Mouse (Mus musculus): Measurements from ENCODE around the gene Jade2. TPM values are rescaled to one million over a fixed set of nuclear protein-coding genes. Genes with fewer than 3 reads are reported as not detected.

Jade2 gene
- polyA plus RNA-seq, 1 experiment from 2014 or later, result 6.8 TPM

DNA sequence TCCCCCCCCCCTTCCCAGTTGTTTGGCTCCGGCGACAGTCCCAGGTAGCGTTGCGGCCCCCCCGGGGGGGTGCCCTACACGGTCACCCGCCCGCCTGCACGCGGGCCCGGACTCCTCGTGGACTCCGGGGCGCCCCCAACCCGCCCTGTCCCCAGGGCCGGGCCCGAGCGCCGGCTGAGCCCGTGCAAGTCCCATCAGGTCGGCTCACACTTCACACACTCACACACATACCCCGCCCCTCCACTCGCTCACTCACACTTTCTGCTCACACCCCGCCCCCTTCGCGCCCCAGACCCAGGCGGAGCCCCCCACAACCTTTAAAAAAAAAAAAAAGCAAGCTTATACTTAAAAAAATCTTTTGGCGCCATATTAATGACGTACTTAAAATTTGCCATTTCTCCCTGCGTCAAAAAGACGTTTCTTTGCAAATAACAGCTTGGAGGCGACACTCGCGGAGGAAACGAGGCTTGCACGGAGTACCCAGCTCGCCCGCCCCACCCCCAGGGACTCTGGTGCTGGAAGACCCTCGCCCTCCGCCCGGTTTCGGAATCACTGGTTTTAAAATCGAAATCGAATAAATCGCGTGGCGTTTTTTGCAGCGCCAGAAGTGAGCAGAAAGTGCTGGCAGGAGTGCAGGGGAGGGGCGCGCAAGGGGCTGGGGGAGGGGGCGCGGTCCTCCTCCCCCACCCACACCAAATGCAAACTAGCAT lies 520 bp upstream of the Jade2 start:
- DNase-seq (ENCODE audit: low spot score), result peak; percentile 81

DNA sequence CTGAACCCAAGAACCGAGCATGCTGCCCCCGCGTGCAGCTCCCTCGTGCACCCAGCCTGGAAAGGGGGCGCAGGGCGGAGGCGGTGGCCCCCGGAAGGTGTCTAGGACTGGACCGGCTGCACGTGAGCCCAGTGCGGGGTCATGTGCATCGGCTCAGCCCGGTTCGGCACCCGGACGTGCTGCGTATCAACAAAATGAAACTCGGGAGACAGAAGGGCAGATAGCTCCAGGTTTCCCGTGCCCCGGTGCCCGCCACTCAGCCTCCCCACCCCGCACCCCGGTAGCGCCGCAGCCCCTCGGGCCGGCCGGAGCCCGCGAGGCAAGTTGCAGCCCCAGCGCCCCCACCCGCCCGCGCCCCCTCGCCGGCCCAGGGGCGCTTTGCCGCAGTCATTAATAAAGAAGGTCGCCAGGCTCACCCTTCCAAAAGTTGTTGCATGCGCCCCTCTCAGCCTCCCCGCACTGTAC lies 805 bp downstream of the Jade2 start:
- peak; percentile 73 for DNase-seq (ENCODE audit: low spot score)

DNA sequence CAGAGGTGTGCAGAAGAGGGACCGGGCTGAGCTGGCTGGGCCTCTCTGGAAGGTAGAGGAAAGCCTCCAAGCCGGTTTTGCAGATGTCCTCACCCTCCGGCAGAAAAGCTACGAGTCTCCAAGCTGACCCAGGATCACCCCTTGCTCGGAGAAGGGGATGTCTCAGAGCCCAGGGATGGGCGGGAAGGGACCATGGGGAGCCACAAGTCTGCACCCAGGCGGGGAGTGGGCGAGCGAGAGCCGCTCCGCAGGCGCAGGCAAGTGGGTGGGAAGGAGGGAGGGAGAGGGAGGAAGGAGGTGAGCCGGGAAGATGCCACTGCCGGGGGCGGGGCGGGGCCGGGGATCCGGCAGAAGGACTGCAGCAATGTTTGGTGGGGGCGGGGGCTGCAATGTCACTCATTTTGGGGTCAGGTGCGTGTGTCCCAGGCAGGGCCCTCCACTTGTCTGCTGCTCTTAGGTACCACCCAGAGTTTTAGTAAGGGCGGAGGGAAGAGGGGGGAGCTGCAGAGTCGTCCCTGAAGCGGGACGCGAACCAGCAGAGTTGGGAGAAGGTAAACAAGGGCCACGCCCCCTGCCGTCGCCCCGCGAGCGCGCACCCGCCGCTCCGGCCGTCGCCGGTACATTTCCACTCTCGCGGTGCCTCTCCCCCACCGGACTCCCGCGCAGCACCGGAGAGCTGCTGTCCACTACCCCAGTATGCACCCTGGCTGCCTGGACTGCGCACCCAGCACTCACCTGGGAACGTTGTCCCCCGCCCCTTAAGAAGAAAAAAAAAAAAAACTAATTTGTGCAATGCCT lies 1.4 kb downstream of the Jade2 start:
- DNase-seq (ENCODE audit: low spot score), result peak; percentile 80

DNA sequence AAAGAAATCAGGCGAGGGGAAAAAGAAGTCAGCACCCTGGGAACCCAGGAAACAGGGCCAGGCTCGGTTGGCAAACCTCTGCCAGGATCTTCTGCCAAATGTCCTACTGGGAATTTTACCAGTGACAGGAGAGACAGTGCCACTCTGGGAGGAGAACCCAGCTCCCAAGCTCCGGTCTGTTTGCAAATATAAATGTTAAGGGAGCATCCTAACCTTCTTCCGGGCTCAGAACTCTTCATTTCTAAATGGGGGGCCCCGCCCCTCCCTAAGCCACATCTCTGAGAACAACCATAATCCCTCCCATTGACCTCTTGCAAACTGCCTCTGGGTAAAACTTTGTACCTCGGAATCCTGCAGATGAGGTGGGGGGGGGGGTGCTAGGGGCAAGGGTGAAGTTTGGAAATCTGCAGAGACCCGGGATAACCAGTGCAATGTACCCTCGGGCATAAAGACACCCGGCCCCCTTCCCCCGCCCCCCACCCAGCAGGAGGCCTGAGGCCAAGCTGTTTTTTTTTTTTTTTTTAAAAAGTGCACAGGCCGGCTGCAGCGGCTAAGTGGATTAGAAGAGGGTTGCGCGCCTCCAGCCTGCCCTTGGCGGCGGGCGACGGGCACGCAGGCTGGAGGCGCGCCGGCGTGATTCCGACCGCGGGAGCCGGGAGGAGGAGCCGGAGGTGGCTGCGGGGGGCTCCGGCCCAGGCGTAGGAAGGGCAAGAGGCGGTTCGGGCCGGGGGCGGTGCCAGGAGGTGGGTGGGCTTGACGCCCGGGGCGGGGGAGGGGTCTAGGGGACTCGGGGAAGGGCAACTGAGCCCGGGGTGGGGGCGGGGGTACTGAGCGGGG lies 2.3 kb downstream of the Jade2 start:
- peak; percentile 88 for DNase-seq (ENCODE audit: low spot score)

DNA sequence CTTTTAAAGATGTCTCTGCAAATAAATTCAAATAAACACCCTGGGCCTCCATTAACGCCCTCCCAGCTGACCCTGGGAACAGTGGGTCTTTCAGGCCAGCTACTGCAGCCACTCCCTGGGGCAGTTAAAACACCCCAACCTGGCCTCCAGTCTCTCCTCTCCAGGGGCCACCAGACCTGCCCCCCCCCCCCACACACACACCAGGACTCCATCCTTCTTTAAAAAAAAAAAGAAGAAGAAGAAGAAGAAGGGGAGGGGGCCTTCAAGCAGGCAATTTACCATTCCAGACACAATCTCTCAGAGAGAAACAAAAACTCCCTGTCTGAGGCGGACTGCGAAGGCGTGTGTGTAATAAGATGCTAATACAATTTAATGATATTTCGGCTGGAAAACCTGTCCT lies 4.9 kb downstream of the Jade2 start:
- DNase-seq (ENCODE audit: low spot score), result no peak

DNA sequence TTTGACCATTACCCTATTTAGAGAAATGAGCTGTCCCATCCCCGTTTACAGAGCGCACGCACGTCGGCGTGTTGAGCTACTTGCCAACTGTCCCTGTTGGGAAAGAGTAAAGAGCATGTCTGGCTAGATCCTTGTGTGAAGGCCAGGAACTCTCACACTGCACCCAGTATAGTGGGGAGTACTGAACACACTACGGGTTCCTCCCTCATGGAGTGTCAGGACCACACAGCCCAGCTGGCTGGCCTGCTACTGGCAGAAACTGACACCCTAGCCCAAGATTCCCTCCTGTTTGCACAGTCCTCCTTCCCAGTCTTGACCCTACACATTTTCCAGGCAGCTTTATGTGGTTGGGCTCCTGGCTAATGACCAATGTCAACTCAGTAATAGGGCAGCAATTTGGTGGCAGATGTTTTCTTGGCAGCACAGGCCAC lies 5.3 kb downstream of the Jade2 start:
- DNase-seq (ENCODE audit: low spot score), result no peak

DNA sequence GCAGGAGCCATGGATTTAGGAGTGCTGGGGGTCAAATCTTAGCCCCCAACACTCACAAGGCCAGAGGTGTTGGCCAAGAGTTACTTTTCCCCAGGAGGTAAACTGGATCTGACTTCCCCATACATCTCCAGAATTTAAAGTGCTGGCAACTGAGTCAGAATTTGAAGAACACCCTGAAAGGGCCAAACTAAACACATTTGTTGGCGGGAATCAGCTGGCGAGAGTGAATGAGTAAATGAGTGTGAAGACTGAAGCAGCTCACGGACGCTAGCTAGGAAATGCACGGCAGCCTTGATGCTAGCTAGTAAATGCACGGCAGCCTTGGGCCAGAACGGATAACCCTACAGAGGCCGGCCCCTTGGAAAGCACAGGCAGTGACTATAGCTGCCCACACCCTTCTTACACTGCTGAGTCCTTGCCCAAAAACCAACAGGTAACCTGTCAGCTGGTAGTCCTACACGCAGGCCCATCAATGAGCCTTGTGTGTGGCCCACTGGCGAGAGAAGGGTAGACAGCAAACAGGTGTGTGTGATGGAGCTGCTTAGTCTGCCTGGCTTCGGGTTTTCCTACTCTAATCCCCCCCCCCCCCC lies 6.6 kb downstream of the Jade2 start:
- no peak for DNase-seq (ENCODE audit: low spot score)

DNA sequence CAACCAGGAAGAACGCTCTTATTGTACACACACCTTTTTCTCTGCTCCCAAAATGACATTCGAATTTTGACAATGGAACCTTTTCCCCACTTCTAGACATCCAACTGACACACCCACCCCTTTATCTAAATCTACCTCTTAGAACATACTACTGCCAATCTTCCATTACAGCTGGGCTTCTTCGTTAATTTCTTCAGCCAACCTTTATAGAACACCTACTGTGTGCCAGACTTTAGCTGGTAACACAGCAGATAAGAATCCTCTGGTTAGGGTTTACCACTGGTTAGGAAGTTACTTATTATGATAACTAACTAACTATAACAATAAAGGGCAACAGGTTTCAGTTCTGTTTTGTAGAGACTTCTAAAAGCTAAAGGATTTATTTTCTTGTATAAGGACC lies 9.1 kb downstream of the Jade2 start:
- DNase-seq (ENCODE audit: low spot score), result no peak

DNA sequence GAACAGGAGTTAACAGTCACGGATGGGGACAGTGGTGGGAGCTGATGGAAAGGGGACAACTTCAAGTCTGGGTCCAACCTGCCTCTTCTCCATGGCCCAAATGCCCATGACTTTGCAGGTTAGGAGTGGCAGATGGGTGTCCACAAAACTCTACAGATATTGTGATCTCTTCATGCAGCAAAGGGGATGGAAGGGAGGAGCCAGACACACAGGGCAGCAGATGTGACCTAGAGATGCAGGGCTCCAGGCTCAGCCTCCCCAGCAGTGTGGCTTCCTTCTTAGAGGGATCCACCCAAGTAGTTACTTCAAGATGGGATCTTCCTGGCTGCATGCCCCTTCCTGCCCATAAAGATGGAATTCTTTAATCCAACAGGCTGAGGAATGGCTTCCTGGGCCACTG lies 9.6 kb downstream of the Jade2 start:
- no peak for DNase-seq (ENCODE audit: low spot score)

DNA sequence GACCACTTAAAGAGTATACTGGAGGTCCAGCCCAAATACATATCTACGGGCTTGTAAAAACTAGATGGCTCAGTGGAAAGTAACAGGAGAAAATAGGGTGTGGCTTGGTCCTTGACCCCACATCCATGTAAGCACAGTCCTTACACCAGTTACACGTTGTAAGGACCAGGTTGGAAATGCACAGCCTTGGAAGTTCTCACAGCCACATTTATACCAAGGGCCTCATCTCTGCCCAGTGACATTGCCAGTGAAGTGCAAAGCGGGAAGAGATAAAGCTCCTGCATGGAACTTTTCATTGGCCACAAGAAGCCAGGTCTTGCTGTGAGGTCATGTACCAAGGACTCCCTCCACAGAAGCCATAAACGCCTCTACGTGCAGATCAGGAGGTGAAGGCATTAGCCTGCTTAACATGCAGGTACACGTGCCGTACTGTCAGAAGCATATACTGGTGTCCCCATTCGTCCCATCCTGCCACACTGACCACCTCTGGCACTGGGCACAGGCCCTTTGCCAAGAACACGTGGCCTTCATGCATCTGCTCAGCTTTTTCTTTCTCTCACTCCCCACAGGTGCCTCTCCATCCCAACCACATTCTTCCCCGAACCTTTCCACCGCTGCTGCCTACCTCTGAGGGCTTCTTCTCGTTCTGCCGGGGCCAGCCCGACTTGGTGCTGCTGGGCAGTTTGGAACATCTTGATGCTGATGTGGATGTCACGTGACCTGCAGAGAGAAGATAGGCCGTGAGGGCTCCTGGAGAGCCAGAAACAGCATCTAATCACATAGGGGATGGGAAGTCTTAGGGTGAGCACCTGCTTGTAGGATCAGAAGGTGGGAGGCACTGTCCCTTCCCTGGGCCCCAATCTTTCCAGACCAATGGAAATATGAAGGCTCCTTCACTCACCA lies 11.2 kb downstream of the Jade2 start:
- no peak for DNase-seq (ENCODE audit: low spot score)

DNA sequence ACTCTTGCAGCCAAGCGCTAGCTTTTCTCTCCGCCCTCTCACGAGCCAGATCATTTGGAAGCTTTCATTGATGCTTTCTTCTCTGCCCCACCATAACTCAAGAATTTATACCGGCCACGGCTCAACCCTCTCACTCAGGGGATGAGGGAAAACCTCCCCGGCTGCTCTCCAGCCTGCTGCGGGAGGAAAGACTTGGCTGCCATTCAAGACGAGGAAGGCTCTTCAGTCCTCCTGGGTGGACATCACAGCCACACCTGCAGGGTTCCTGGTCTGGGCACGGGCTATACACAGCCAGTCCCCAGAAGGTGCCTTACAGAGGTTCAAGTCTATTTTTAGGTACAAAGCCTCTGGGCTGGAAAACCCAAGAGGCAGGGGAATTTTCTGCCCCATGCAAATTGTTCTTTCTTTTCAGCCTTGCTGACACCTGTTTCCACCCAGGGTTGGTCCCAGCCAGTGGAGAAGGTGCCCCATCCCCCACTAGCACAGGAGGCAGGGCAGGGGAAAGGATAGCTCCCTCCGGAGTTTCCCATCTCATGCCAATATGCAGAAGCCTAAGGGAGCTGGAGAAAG lies 12.8 kb downstream of the Jade2 start:
- no peak for DNase-seq (ENCODE audit: low spot score)

DNA sequence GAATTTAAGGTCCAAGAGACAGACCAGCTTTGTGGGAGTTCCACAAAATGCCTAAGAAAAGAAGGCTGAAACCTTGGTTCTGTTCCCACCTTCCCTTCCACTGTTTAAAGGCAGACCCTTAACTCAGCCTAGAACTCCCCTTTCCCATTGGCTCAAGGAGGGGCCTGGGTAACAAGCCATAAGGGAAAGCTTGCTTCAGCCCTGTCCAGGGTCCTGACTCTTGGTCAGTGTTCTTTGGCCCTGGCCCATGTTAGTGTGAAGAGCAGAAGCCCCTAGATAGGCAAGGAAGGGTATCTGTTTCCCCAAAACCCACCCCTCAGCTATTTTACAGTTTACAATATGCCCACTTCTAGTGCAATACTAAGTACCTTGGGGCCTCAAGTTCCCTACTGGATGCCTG lies 13.6 kb downstream of the Jade2 start:
- no peak for DNase-seq (ENCODE audit: low spot score)

DNA sequence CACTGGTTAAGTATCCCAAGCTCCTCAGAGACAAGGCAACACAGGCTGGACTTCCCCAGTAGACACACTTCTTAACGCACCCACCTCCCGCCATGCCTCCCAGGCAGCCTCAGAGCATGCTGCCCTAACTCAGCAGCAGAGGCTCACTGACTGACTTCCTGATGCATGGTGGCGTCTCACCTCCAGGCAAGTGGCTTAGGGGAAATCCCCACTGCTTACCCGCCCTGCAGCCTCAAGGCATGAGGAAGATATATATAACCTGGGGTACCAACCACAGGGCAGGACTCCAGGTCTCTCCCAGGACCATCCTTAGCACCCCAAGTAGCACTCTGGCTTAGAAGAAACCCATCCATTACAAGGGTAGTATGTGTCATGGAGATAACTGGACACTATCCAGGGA lies 14.3 kb downstream of the Jade2 start:
- no peak for DNase-seq (ENCODE audit: low spot score)

DNA sequence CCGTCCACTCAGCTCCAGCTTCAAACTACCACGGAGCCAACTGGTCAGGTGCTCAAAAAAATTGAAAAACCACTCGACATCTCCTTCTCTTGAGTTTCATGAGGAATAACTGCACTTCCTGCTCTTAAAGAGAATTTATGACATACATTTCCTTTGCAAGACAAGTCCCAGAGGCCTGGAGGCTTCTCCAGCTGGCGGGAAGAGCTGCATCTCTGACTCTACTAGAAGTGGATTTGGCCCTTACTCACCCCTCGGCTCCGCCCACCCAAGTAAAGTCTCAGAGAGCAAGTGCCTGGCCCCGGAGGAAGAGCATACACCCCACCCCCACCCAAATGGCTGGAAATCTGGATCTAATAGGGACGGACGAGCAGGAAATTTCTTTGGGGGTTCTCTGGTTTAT lies 16.3 kb downstream of the Jade2 start:
- no peak for DNase-seq (ENCODE audit: low spot score)

DNA sequence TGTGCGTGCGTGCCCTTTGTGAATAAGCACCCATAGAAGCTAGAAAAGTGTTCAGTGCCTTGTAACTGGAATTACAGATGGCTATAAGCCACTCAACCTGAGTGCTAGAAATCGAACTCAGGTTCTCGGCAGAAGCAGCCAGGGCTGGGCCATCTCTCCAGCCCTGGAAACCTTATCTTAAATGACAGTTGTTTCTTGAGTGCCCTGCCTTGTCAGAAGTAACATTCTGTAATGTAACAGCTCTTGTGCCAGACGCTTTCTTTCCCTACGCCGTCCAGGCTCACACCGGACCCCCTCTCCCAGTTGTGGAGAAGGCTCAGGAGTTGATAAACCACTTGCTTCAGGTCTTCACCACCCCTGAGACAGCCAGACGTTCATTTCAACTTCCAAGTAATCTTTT lies 16.8 kb downstream of the Jade2 start:
- no peak for DNase-seq (ENCODE audit: low spot score)

DNA sequence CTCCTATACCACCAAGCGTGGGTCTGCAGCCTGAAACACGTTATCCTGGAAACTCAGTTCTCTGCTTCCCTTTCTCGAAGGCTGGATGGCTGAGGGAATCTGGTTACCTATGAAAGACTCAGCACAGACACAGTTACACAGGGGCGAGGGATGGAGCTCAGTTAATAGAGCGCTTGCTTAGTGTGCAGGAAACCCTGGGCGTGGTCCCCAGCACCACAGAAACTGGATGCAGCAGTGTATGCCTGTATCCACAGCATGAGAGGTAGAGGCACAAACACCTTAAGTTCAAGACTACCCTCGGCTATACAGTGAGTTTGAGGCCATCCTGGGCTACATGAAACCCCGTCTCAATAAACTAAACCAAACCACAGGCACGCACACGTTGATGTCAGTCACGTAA lies 17.5 kb downstream of the Jade2 start:
- no peak for DNase-seq (ENCODE audit: low spot score)

DNA sequence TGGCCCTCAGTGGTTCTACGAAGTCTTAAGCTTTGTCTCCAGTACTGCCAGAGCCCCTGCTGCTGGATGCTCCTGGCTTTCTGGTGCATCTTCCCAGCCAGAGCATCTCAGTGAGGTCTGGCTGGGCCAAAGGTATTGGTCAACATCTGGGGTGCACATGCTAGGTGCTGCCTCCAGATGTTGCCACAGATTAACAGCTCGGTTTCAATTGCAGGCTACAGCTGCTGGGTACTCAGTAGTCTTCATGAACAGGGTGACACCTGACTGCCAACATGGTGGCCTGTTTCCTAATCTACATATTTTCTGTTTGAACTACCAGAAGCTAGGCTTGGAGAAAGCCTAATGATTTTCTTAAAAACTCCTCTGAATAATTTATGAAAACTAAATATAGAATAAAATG lies 18.3 kb downstream of the Jade2 start:
- DNase-seq (ENCODE audit: low spot score), result no peak

DNA sequence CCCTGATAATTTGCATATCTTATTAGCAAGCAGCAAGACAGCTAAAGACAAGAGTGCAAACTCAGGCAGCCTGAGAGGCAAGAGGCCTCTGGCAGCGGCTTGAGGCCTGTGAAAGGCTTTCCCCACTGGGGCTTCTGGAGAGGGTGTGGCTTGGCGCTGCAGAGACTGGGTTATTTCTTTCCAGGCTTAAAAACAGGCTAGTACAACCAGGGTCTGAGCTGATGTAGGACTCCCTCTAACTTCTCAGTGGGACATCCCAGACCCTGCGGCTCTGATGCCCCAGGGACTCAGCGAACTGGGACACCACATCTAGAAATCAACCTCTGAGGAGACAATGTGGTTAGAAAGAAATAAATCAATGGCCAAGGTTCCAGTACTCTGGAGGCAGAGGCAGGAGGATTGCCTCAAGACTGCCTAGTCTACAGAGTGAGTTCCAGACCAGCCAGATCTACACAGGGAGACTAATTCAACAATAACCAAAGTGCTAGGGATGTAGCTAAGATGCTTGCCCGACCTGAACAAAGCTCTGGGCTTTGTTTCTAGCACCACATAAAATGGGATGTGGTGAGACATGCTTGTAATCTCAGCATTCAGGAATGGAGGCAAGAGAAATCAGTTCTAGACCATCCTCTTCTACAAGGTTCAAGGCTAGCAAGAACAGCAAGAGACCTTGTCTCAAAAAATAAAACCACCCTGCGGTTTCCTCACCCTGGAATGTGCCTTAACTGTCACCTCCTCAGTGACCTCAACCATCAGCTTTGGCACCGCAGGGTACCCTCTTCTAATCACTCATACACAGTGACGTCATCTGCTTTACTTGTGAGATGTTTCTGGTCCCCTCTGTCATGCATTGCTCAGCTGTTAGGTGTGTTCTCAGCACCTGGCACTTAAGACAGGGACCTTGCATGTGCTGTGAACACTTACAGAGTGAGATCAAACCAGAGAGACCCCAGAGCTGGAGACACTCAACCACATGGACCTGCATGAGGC lies 20.0 kb downstream of the Jade2 start:
- no peak for DNase-seq (ENCODE audit: low spot score)

DNA sequence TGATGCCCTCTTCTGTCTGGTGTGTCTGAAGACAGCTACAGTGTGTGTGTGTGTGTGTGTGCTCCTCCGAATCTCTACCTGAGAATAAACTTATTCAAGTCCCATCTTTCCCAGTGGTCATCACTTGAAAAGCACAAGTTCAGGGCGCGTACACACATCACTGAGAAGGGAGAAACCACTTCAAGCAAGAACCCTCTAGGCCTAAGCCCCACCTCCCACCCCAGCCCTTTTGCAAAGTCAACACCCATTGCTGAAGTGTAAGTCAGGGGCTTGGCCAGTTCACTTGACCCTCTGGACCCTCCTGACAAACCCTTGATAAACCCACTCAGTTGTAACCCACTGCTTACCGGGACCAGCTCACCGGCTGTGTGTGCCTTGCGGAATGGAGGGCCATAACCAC lies 20.9 kb downstream of the Jade2 start:
- DNase-seq (ENCODE audit: low spot score), result no peak
